Mouse (Mus musculus): ENCODE results near the gene Dexi.

DNA sequence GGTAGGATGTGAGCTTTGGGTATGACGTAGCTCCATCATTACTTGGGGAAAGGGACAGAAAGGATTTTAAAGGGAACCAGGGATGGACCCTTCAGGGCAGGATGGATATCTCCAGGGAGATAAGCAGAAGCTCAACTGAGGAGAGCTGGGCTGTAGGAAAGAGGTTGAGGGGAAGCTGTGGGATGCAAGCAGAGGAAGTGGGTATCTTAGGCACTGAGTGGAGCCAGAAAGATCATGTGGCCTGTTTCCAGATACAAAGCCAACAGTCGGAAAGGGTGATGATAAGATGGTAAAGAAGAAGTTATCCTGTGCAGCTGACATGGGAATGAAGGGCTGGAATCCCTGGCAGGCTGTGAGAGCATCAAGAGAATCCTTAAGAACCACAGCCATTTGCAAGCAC, 81.7 kb downstream of the Dexi start:
- TF ChIP-seq POLR2A (IDR thresholded peaks at IDR 0.05; ENCODE audit: insufficient read length, low read depth): no peak
- TF ChIP-seq USF1 (IDR thresholded peaks at IDR 0.05; ENCODE audit: low read depth): no peak
- no peak for TF ChIP-seq REST (IDR thresholded peaks at IDR 0.05; ENCODE audit: insufficient read depth, insufficient read length)
- TF ChIP-seq MAX (IDR thresholded peaks at IDR 0.05; ENCODE audit: low read depth): no peak

Data from myocyte (in vitro differentiated cells).